Mouse (Mus musculus) liver, embryonic 14.5 days (tissue): Measurements from ENCODE around the gene Htr3a. TPM values are rescaled to one million over a fixed set of nuclear protein-coding genes. Genes with fewer than 3 reads are reported as not detected.

Source experiments
- ATAC-seq: fragments of 200-750 bp; cut with Nextera tagmentation; 2 replicates; pipeline ENCODE4 v1.8.0; 2017; ENCODE audit warnings: moderate number of reproducible peaks, mild to moderate bottlenecking, moderate library complexity; ENCODE audit not compliant: insufficient read depth
- DNase-seq, 3 experiments: peaks; one replicate each; pipeline ENCODE4 v3.0.0-alpha.2; 2012 to 2013; ENCODE audit warnings: low read depth in 3 of 3, low spot score in 3 of 3
- H3K27ac ChIP-seq: fragments of 300-500 bp; sonication (generic); 2 replicates; pipeline ENCODE4 v1.5.1; 2014; ENCODE audit warnings: moderate library complexity, mild to moderate bottlenecking, control low read depth, inconsistent platforms
- H3K27me3 ChIP-seq: fragments of 300-500 bp; sonication (generic); 2 replicates; pipeline ENCODE4 v1.6.1; 2014; ENCODE audit warnings: mild to moderate bottlenecking, low read length, moderate library complexity; ENCODE audit not compliant: control insufficient read depth, insufficient read depth
- H3K36me3 ChIP-seq: fragments of 300-500 bp; sonication (generic); replicated peaks from 2 replicates; pipeline ENCODE4 v1.6.1; 2014; ENCODE audit warnings: low read depth; ENCODE audit not compliant: control insufficient read depth, insufficient read depth
- H3K4me1 ChIP-seq, 2 experiments: fragments of 200-500 bp in 1 of 2; fragments of 300-500 bp in 1 of 2; sonication (generic) in 1 of 2; replicated peaks; 2 replicates each; pipeline ENCODE4 v1.6.1; 2012 to 2014; ENCODE audit warnings: antibody characterized with exemption in 1 of 2, inconsistent platforms in 1 of 2, low read length in 1 of 2; ENCODE audit not compliant: control insufficient read depth in 2 of 2, insufficient read depth in 2 of 2
- H3K4me2 ChIP-seq: fragments of 300-500 bp; sonication (generic); 2 replicates; pipeline ENCODE4 v1.6.1; 2014; ENCODE audit warnings: low read depth, mild to moderate bottlenecking, control low read depth, moderate library complexity
- H3K4me3 ChIP-seq, 2 experiments: fragments of 200-500 bp in 1 of 2; fragments of 300-500 bp in 1 of 2; sonication (generic) in 1 of 2; 2 replicates each; pipeline ENCODE4 v1.5.1; 2012 to 2014; ENCODE audit warnings: low read depth in 2 of 2, low read length in 2 of 2, mild to moderate bottlenecking in 2 of 2, control low read depth in 1 of 2, inconsistent platforms in 1 of 2, moderate library complexity in 1 of 2; ENCODE audit not compliant: insufficient read depth in 1 of 2
- H3K9ac ChIP-seq: fragments of 300-500 bp; sonication (generic); replicated peaks from 2 replicates; pipeline ENCODE4 v1.6.1; 2014; ENCODE audit warnings: mild to moderate bottlenecking, control low read depth, moderate library complexity
- H3K9me3 ChIP-seq: fragments of 300-500 bp; sonication (generic); 2 replicates; pipeline ENCODE4 v1.6.1; 2016; ENCODE audit warnings: low read length, mixed read lengths; ENCODE audit not compliant: control insufficient read depth
- CTCF ChIP-seq: IDR thresholded peaks from 2 replicates; pipeline ENCODE4 v1.5.1; 2016; ENCODE audit warnings: antibody characterized with exemption, low read depth, control low read depth
- EP300 ChIP-seq: IDR thresholded peaks from 2 replicates; pipeline ENCODE4 v1.6.1; 2016; ENCODE audit warnings: antibody characterized with exemption, low read depth
- WGBS: fragments of 180-500 bp; shearing (Covaris S2); extraction: QIAGEN DNeasy Blood & Tissue Kit; methylation state at CpG from one replicate; pipeline ENCODE4 v1.1.7; 2014; ENCODE audit not compliant: insufficient replicate concordance; 5-methylcytosine and 5-hydroxymethylcytosine counted together
- polyA plus RNA-seq, 2 experiments: library from polyadenylated mRNA; depleted of rRNA in 1 of 2; stranded (reverse) in 1 of 2; unstranded in 1 of 2; fragments of >200 nt; fragmentation: Nextera tagmentation in 1 of 2; extraction: Ambion mirVana in 1 of 2; gene quantifications; 2 replicates each; pipeline versions ENCODE4 v1.2.1 to v1.2.3; 2012 to 2014

Htr3a gene
- polyA plus RNA-seq, 2 experiments = not detected

DNA sequence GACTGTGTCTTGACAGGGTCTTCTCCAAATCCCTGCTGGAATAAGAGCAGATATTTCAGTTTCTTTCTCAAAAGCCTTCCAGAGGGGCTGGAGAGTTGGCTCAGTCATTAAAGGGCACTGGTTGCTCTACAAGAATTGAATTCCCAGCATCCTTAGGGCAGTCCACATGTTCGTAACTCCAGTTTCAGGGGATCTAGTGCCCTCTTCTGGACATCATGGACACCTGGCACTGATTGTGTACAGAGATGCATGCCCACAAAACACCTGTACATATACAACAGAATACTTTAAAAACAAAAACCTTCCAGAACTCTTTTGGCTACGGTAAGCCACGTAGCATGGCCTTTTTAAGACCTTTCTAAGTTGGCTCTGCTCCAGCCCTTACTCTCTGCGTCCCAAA is 54.7 kb downstream of the Htr3a start:
- TF ChIP-seq CTCF = peak; percentile 30; the same call in 1 of the 2 replicates
- TF ChIP-seq EP300 = no peak
- H3K36me3 ChIP-seq = no peaks in the 10 kb centered on the region
- H3K4me1 ChIP-seq = no peaks in the 10 kb centered on the region
- H3K4me3 ChIP-seq = no peak overlapping the region
- H3K27me3 ChIP-seq = no peaks in the 10 kb centered on the region
- DNase-seq (no peak), ATAC-seq (no peak)
- 62% methylated on average over 4 of the region's 4 CpGs for WGBS
- H3K9me3 ChIP-seq = no peaks in the 10 kb centered on the region
- no peak overlapping the region for H3K4me2 ChIP-seq
- H3K27ac ChIP-seq = no peak overlapping the region
- no peak overlapping the region for H3K9ac ChIP-seq

DNA sequence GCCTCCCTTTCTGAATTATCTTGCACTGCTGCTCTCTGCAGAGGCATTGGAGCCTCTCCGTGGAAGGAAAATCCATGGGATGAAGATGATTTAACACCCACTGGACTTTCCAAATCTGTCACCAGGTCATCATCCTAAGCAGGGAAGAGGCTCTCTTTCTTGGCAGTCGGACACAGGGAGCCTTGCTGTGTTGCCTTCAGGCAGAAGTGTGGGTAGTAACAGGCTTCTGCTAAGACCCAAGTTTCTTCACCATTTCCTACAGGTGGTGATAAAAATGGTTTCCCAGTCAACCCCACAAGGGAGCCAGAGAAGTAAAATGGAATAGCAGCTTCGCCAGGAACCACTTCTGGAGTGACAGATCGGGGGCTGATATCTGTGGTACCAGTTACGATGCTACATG is 61.4 kb downstream of the Htr3a start:
- TF ChIP-seq CTCF = no peak
- TF ChIP-seq EP300 = no peak
- Histone ChIP-seq H3K4me3 (no peak overlapping the region), H3K9me3 (no peaks in the 10 kb centered on the region), H3K4me2 (no peak overlapping the region), H3K4me1 (no peaks in the 10 kb centered on the region), H3K36me3 (no peaks in the 10 kb centered on the region), H3K9ac (no peak overlapping the region), H3K27ac (no peak overlapping the region), H3K27me3 (no peaks in the 10 kb centered on the region)
- DNase-seq (no peak), ATAC-seq (no peak)
- WGBS = 60% methylated on average over 5 of the region's 5 CpGs

Other genes starting within 250 kb of the Htr3a start
- gene Zbtb16, start 74.9 kb downstream of the Htr3a start, polyA plus RNA-seq (2012; rRNA removed) = 0.24 and 0.26 TPM in 2 replicates
- gene Zbtb16, start 74.9 kb downstream of the Htr3a start, polyA plus RNA-seq (2014; fragmentation: Nextera tagmentation; extraction: Ambion mirVana) = 0.24 and 0.30 TPM in 2 replicates
- 0.01 TPM in 1 of 2 replicates, not detected in the other for gene Htr3b, start 53.9 kb upstream of the Htr3a start, polyA plus RNA-seq (2012; rRNA removed)
- not detected in 2 replicates for gene Htr3b, start 53.9 kb upstream of the Htr3a start, polyA plus RNA-seq (2014; fragmentation: Nextera tagmentation; extraction: Ambion mirVana)
- gene Usp28, start 74.3 kb upstream of the Htr3a start, polyA plus RNA-seq (2012; rRNA removed) = 2.4 and 3.0 TPM in 2 replicates
- 4.1 and 4.5 TPM in 2 replicates for gene Usp28, start 74.3 kb upstream of the Htr3a start, polyA plus RNA-seq (2014; fragmentation: Nextera tagmentation; extraction: Ambion mirVana)
- 11.7 and 18.1 TPM in 2 replicates for gene Zw10, start 144.5 kb upstream of the Htr3a start, polyA plus RNA-seq (2012; rRNA removed)
- gene Zw10, start 144.5 kb upstream of the Htr3a start, polyA plus RNA-seq (2014; fragmentation: Nextera tagmentation; extraction: Ambion mirVana) = 22.7 and 23.8 TPM in 2 replicates
- 0.02 TPM in 1 of 2 replicates, not detected in the other for gene Tmprss5, start 170.2 kb upstream of the Htr3a start, polyA plus RNA-seq (2012; rRNA removed)
- gene Tmprss5, start 170.2 kb upstream of the Htr3a start, polyA plus RNA-seq (2014; fragmentation: Nextera tagmentation; extraction: Ambion mirVana) = not detected in 2 replicates